Mouse (Mus musculus): ENCODE measurements around the gene Tmem52b. TPM values are rescaled to one million over a fixed set of nuclear protein-coding genes. Genes with fewer than 3 reads are reported as not detected.

Gene Tmem52b
- not detected for polyA plus RNA-seq (2014; fragmentation: Illumina TruSeq; extraction: RNeasy Lipid Tissue Mini Kit (QIAGEN cat#74804); ENCODE audit: low read depth, low replicate concordance)

GRCm38 (mm10) chr6:129512367-129512766, at the start of gene Tmem52b:
Gene Tmem52b (plus strand): TSS chr6:129512555.

GRCm38 (mm10) chr6:129507024-129507423, 5.3 kb upstream of the Tmem52b start, which contains the start of gene Olr1:
Gene Olr1 (minus strand): TSS chr6:129507165.

GRCm38 (mm10) chr6:129532942-129533860, 20.8 kb downstream of the Tmem52b start, which contains the start of gene Gabarapl1:
Gene Gabarapl1 (plus strand): TSS chr6:129533160.

Other genes starting within 250 kb of the Tmem52b start
- gene Cd69, start 237.1 kb upstream of the Tmem52b start, polyA plus RNA-seq (2014; fragmentation: Illumina TruSeq; extraction: RNeasy Lipid Tissue Mini Kit (QIAGEN cat#74804); ENCODE audit: low read depth, low replicate concordance): 0.87 TPM
- not detected for gene 4922502D21Rik, start 180.8 kb upstream of the Tmem52b start, polyA plus RNA-seq (2014; fragmentation: Illumina TruSeq; extraction: RNeasy Lipid Tissue Mini Kit (QIAGEN cat#74804); ENCODE audit: low read depth, low replicate concordance)
- 5.4 TPM for gene Clec12a, start 169.9 kb upstream of the Tmem52b start, polyA plus RNA-seq (2014; fragmentation: Illumina TruSeq; extraction: RNeasy Lipid Tissue Mini Kit (QIAGEN cat#74804); ENCODE audit: low read depth, low replicate concordance)
- not detected for gene Clec12b, start 126.7 kb upstream of the Tmem52b start, polyA plus RNA-seq (2014; fragmentation: Illumina TruSeq; extraction: RNeasy Lipid Tissue Mini Kit (QIAGEN cat#74804); ENCODE audit: low read depth, low replicate concordance)
- gene Clec1b, start 115.3 kb upstream of the Tmem52b start, polyA plus RNA-seq (2014; fragmentation: Illumina TruSeq; extraction: RNeasy Lipid Tissue Mini Kit (QIAGEN cat#74804); ENCODE audit: low read depth, low replicate concordance): 2.6 TPM
- 0.64 TPM for gene Clec9a, start 103.7 kb upstream of the Tmem52b start, polyA plus RNA-seq (2014; fragmentation: Illumina TruSeq; extraction: RNeasy Lipid Tissue Mini Kit (QIAGEN cat#74804); ENCODE audit: low read depth, low replicate concordance)
- 16.1 TPM for gene Clec1a, start 60.6 kb upstream of the Tmem52b start, polyA plus RNA-seq (2014; fragmentation: Illumina TruSeq; extraction: RNeasy Lipid Tissue Mini Kit (QIAGEN cat#74804); ENCODE audit: low read depth, low replicate concordance)
- gene Olr1, start 5.4 kb upstream of the Tmem52b start, polyA plus RNA-seq (2014; fragmentation: Illumina TruSeq; extraction: RNeasy Lipid Tissue Mini Kit (QIAGEN cat#74804); ENCODE audit: low read depth, low replicate concordance): 0.41 TPM
- 79.3 TPM for gene Gabarapl1, start 20.6 kb downstream of the Tmem52b start, polyA plus RNA-seq (2014; fragmentation: Illumina TruSeq; extraction: RNeasy Lipid Tissue Mini Kit (QIAGEN cat#74804); ENCODE audit: low read depth, low replicate concordance)
- 0.52 TPM for gene Klre1, start 65.3 kb downstream of the Tmem52b start, polyA plus RNA-seq (2014; fragmentation: Illumina TruSeq; extraction: RNeasy Lipid Tissue Mini Kit (QIAGEN cat#74804); ENCODE audit: low read depth, low replicate concordance)
- gene Klrd1, start 79.2 kb downstream of the Tmem52b start, polyA plus RNA-seq (2014; fragmentation: Illumina TruSeq; extraction: RNeasy Lipid Tissue Mini Kit (QIAGEN cat#74804); ENCODE audit: low read depth, low replicate concordance): 3.4 TPM
- gene Klrk1, start 111.3 kb downstream of the Tmem52b start, polyA plus RNA-seq (2014; fragmentation: Illumina TruSeq; extraction: RNeasy Lipid Tissue Mini Kit (QIAGEN cat#74804); ENCODE audit: low read depth, low replicate concordance): 2.4 TPM
- gene Klrc3, start 130.8 kb downstream of the Tmem52b start, polyA plus RNA-seq (2014; fragmentation: Illumina TruSeq; extraction: RNeasy Lipid Tissue Mini Kit (QIAGEN cat#74804); ENCODE audit: low read depth, low replicate concordance): not detected
- 0.82 TPM for gene Klrc2, start 148.1 kb downstream of the Tmem52b start, polyA plus RNA-seq (2014; fragmentation: Illumina TruSeq; extraction: RNeasy Lipid Tissue Mini Kit (QIAGEN cat#74804); ENCODE audit: low read depth, low replicate concordance)
- gene Klrc1, start 166.4 kb downstream of the Tmem52b start, polyA plus RNA-seq (2014; fragmentation: Illumina TruSeq; extraction: RNeasy Lipid Tissue Mini Kit (QIAGEN cat#74804); ENCODE audit: low read depth, low replicate concordance): 1.6 TPM
- gene Klri1, start 204.6 kb downstream of the Tmem52b start, polyA plus RNA-seq (2014; fragmentation: Illumina TruSeq; extraction: RNeasy Lipid Tissue Mini Kit (QIAGEN cat#74804); ENCODE audit: low read depth, low replicate concordance): not detected
- gene Klri2, start 227.9 kb downstream of the Tmem52b start, polyA plus RNA-seq (2014; fragmentation: Illumina TruSeq; extraction: RNeasy Lipid Tissue Mini Kit (QIAGEN cat#74804); ENCODE audit: low read depth, low replicate concordance): 0.35 TPM

Data from adrenal gland, adult 10 weeks (tissue).